Comparison of ENCODE assay signal across 8 mouse cellular contexts in the genomic region with DNA sequence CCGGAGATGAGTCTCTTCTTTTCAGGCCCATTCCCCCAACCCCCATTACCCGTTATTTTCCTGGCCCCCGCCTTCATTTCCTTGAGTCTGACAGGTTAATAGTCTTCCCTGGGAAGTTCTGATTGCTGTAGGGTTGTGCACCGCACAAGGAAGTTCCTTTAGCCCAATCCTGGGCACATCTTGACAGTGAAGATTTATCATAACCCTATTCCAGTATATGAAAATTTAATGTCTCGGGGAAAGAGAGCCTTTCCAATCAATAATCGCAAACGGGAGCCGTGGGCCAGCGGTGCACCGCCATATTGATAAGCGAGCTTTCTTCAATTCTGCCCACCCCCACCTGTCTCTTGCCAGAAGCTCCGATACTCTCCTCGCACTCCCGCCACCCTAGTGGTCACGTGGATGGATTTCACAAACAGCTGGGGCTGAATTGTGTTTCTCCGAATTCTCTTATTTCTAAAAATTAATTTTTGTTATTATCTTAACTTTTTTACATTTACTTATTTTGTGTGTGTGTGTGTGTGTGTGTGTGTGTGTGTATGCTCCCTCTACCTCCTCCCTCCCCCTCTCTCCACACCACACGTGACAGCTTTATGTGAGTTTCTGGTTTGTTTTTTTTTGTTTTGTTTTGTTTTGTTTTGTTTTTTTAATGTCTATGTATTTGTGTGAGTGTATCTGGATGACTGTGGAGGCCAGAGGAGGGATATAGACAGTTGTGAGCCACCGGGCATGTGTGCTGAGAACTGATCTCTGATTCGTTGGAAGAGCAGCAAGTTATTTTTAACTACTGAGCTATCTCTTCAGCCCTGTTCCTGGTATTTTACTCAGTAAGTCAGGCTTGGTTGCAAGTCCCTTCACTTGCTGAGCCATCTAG. TPM values are rescaled to one million over a fixed set of nuclear protein-coding genes. Genes with fewer than 3 reads are reported as not detected.
DNase-seq lines count a peak whose midpoint lies in the region; ATAC-seq lines count a peak whose summit lies in the region.

No protein-coding gene starts in this region.

- ATAC-seq in cerebellum, adult (ENCODE audit: insufficient number of reproducible peaks, low FRiP score, low TSS enrichment): no peak
- ATAC-seq in erythroid progenitor cell, adult 5-6 weeks (replicated peaks; ENCODE audit: low FRiP score, poor library complexity, severe bottlenecking): peak; percentile 51; the same call in 1 of the 2 replicates
- peak; percentile 79 for ATAC-seq in hindbrain, embryonic 16.5 days
- 0 out of 2 replicates have a peak, but pooled peaks have one; percentile 4 for ATAC-seq in stomach, embryonic 16.5 days (ENCODE audit: insufficient read depth, low FRiP score)

- H3K9ac ChIP-seq in hindbrain, embryonic 16.5 days (ENCODE audit: low read depth, low read length): peak overlapping the region; percentile 63
- peak overlapping the region; percentile 47 for H3K9ac ChIP-seq in stomach, embryonic 16.5 days (ENCODE audit: low read length)

- peak overlapping the region; percentile 57 for H3K27ac ChIP-seq in hindbrain, embryonic 16.5 days (ENCODE audit: low read depth, low read length)
- H3K27ac ChIP-seq in stomach, embryonic 16.5 days (ENCODE audit: low read length): no peak overlapping the region

- DNase-seq in cerebellum, adult 9-10 months: peak; percentile 39
- DNase-seq in CD4-positive, CD25-positive, alpha-beta regulatory T cell, adult 2 months (ENCODE audit: low read depth, low spot score): peak; percentile 34
- DNase-seq in lung, postnatal 10 days: peak; percentile 42
- no peak for DNase-seq in layer of hippocampus, postnatal 14 days (ENCODE audit: low spot score in 2 of 2)

- peaks cover 3% of the 10 kb centered on the region; the same call in 1 of the 2 replicates for H3K9me3 ChIP-seq in hindbrain, embryonic 16.5 days (ENCODE audit: control insufficient read depth, low read length)
- peaks cover 3% of the 10 kb centered on the region; the same call in 1 of the 2 replicates for H3K9me3 ChIP-seq in stomach, embryonic 16.5 days (replicated peaks; ENCODE audit: control insufficient read depth, low read length)

- peak overlapping the region; percentile 33 for H3K4me3 ChIP-seq in hindbrain, embryonic 16.5 days (ENCODE audit: low read length)
- H3K4me3 ChIP-seq in stomach, embryonic 16.5 days (replicated peaks; ENCODE audit: low read length): peak overlapping the region; percentile 38

- H3K36me3 ChIP-seq in hindbrain, embryonic 16.5 days (ENCODE audit: control insufficient read depth, insufficient read depth, low read length): no peaks in the 10 kb centered on the region
- H3K36me3 ChIP-seq in stomach, embryonic 16.5 days (ENCODE audit: control insufficient read depth, insufficient read depth, low read length): no peaks in the 10 kb centered on the region

- no peaks in the 10 kb centered on the region for H3K27me3 ChIP-seq in hindbrain, embryonic 16.5 days (replicated peaks; ENCODE audit: control insufficient read depth, insufficient read depth, low read length)
- no peaks in the 10 kb centered on the region for H3K27me3 ChIP-seq in stomach, embryonic 16.5 days (ENCODE audit: control insufficient read depth, insufficient read depth, low read length)

- 7% methylated on average over 19 of the region's 19 CpGs for WGBS in hindbrain, embryonic 16.5 days
- whole genome bisulfite sequencing in stomach, embryonic 16.5 days: 8% methylated on average over 19 of the region's 19 CpGs

- H3K4me1 ChIP-seq in hindbrain, embryonic 16.5 days (ENCODE audit: control insufficient read depth, insufficient read depth, low read depth, low read length): peaks cover 10% of the 10 kb centered on the region
- peaks cover 12% of the 10 kb centered on the region; the same call in 1 of the 2 replicates for H3K4me1 ChIP-seq in stomach, embryonic 16.5 days (ENCODE audit: control insufficient read depth, insufficient read depth, low read length)

- H3K4me2 ChIP-seq in hindbrain, embryonic 16.5 days (ENCODE audit: low read length): peak overlapping the region; percentile 76
- H3K4me2 ChIP-seq in stomach, embryonic 16.5 days (ENCODE audit: low read depth, low read length): peak overlapping the region; percentile 64

RNA-seq across cellular contexts. Expression of a gene that starts 6.4 kb away (rescaled TPM):
- not detected in 2 replicates for total RNA-seq in erythroid progenitor cell, adult 5-6 weeks (2015; ENCODE audit: low replicate concordance)
- not detected in 2 replicates for total RNA-seq in erythroid progenitor cell, adult 5-6 weeks (2017; ENCODE audit: low replicate concordance)
- 0.48 and 0.52 TPM in 2 replicates for polyA plus RNA-seq in hindbrain, embryonic 16.5 days (2015; fragmentation: Nextera tagmentation; extraction: Ambion mirVana)
- polyA plus RNA-seq in stomach, embryonic 16.5 days (2015; fragmentation: Nextera tagmentation; extraction: Ambion mirVana): 0.10 TPM in 1 of 2 replicates, not detected in the other
- under 1 TPM; 0.41 to 0.44 TPM for total RNA-seq in layer of hippocampus, postnatal 14 days (2021)

RNA-seq across cellular contexts. Expression of a gene that starts 15.1 kb away (rescaled TPM):
- total RNA-seq in erythroid progenitor cell, adult 5-6 weeks (2015; ENCODE audit: low replicate concordance): 7.1 and 8.6 TPM in 2 replicates
- total RNA-seq in erythroid progenitor cell, adult 5-6 weeks (2017; ENCODE audit: low replicate concordance): 4.6 and 11.6 TPM in 2 replicates
- 3.2 and 4.2 TPM in 2 replicates for polyA plus RNA-seq in hindbrain, embryonic 16.5 days (2015; fragmentation: Nextera tagmentation; extraction: Ambion mirVana)
- 2.1 and 2.3 TPM in 2 replicates for polyA plus RNA-seq in stomach, embryonic 16.5 days (2015; fragmentation: Nextera tagmentation; extraction: Ambion mirVana)
- total RNA-seq in layer of hippocampus, postnatal 14 days (2021): 10 to 100 TPM; 11.5 to 14.6 TPM

RNA-seq across cellular contexts. Expression of a gene that starts 21.9 kb away (rescaled TPM):
- 2.9 TPM in 1 of 2 replicates, not detected in the other for total RNA-seq in erythroid progenitor cell, adult 5-6 weeks (2015; ENCODE audit: low replicate concordance)
- 0.64 and 4.4 TPM in 2 replicates for total RNA-seq in erythroid progenitor cell, adult 5-6 weeks (2017; ENCODE audit: low replicate concordance)
- 35.2 and 39.3 TPM in 2 replicates for polyA plus RNA-seq in hindbrain, embryonic 16.5 days (2015; fragmentation: Nextera tagmentation; extraction: Ambion mirVana)
- 3.0 and 4.0 TPM in 2 replicates for polyA plus RNA-seq in stomach, embryonic 16.5 days (2015; fragmentation: Nextera tagmentation; extraction: Ambion mirVana)
- 10 to 100 TPM; 67.8 to 76.2 TPM for total RNA-seq in layer of hippocampus, postnatal 14 days (2021)

RNA-seq across cellular contexts. Expression of a gene that starts 22.9 kb away (rescaled TPM):
- total RNA-seq in erythroid progenitor cell, adult 5-6 weeks (2015; ENCODE audit: low replicate concordance): 2.2 TPM in 1 of 2 replicates, not detected in the other
- total RNA-seq in erythroid progenitor cell, adult 5-6 weeks (2017; ENCODE audit: low replicate concordance): 0.26 and 1.8 TPM in 2 replicates
- polyA plus RNA-seq in hindbrain, embryonic 16.5 days (2015; fragmentation: Nextera tagmentation; extraction: Ambion mirVana): 0.89 and 0.93 TPM in 2 replicates
- polyA plus RNA-seq in stomach, embryonic 16.5 days (2015; fragmentation: Nextera tagmentation; extraction: Ambion mirVana): 1.1 and 1.5 TPM in 2 replicates
- 1 to 10 TPM; 8.9 to 9.8 TPM for total RNA-seq in layer of hippocampus, postnatal 14 days (2021)

RNA-seq across cellular contexts. Expression of a gene that starts 25.7 kb away (rescaled TPM):
- total RNA-seq in erythroid progenitor cell, adult 5-6 weeks (2015; ENCODE audit: low replicate concordance): not detected in 2 replicates
- not detected in 2 replicates for total RNA-seq in erythroid progenitor cell, adult 5-6 weeks (2017; ENCODE audit: low replicate concordance)
- polyA plus RNA-seq in hindbrain, embryonic 16.5 days (2015; fragmentation: Nextera tagmentation; extraction: Ambion mirVana): 1.1 and 2.4 TPM in 2 replicates
- 3.4 and 3.5 TPM in 2 replicates for polyA plus RNA-seq in stomach, embryonic 16.5 days (2015; fragmentation: Nextera tagmentation; extraction: Ambion mirVana)
- total RNA-seq in layer of hippocampus, postnatal 14 days (2021): 1 to 10 TPM; 2.7 to 2.8 TPM

Comparison
In these comparisons a context has a peak if more than half of its experiments do, and no peak if none do; other contexts are left out.
1. DNase-seq: peak in cerebellum, adult 9-10 months (single experiment), CD4-positive, CD25-positive, alpha-beta regulatory T cell, adult 2 months (single experiment) and lung, postnatal 10 days (single experiment); none in layer of hippocampus, postnatal 14 days (0 of 2).
2. RNA of a gene that starts 21.9 kb away (total RNA-seq): 67.8 to 76.2 TPM in layer of hippocampus, postnatal 14 days; 0.64 to 4.4 TPM in erythroid progenitor cell, adult 5-6 weeks; every median in the first group is over 10 times any median in the second.